Mouse (Mus musculus) right cerebral cortex, adult 2 months (tissue): Measurements from ENCODE around the gene Rab7b.

Experiments used
- DNase-seq, 2 experiments: peaks; one replicate each; pipeline ENCODE4 v3.0.0; 2021 to 2022; ENCODE audit warnings: low spot score in 2 of 2

Gene Rab7b

DNA sequence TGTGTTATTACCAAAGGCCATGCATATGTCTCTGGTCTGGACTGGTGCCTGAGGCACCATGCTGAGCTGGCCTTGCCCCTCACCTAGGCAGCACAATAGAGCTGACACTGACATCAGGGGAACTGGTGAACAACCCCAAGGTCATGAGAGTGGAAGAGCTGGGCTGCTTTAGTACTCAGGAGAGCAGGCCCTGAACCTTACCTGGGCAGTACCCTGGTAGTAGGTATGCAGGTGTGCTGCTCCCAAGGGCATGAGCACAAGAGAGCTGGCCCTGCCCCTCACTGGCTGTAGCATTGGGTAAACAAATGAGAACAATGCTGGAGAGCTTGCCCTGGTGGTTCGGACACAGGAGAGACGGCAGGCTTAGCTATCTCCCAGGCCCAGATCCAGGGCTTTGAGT, 6.8 kb downstream of the Rab7b start:
- no peak for DNase-seq

- DNase-seq: no peak
These were observed 7.8 kb downstream of the Rab7b start for GRCm38 (mm10) chr1:131696325-131696724.

DNA sequence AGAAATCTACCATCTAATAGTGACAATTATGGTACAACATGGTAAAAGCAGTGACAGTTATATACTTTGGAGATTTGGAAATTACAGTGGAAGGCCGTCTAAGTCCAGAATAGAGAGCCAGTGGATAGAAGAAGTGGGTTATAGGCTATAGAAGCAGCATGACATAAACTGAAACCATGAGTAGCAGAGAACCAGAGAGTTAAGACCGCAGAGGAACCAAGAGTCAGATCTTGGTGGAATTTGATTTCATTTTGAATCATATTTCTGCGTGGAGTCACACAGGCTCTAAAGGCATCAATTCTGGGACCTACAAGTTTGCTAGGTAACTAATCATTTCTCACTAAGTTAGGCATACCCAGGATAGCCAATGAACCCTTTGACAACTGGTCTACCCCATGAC, 10.3 kb downstream of the Rab7b start:
- DNase-seq: no peak

DNA sequence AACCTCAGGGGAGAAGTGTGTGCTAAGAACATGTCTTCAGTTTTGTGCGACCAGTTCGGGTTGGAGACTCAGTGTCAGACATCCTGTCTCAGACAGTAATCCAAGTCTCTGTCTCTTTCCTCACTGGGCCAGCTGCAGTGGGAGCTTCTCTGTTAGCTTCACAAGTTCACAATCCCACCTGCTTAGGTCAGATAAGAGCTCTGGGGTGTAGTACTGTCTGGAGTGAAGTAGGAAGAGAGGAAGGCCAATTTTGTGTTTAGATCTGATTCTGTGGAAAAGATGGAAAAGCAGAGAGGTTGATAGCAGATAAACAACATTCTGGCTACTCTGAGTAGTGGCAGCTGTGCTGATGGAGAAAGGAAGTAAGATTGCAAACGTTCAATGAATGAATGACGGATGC, 11.1 kb downstream of the Rab7b start:
- DNase-seq: no peak

GRCm38 (mm10) chr1:131700447-131700846, 12.0 kb downstream of the Rab7b start:
- no peak for DNase-seq

DNA sequence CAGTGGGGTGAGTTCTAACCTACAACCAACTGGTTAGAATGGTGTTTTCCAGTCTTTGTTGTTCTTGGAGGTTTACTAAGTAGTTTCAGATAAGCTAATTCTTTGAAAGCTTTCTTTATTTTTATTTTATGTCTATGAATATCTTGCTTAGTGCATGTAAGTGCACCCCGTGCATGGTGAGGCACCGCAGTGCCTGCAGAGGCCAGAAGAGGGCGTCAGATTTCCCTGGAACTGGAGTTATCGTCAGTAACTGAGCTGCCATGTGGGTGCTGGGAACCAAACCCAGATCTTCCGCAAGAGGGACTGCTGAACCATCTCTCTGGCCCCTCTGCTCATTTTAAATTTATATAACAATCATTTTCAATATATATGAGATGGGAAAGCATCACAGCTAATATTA, 12.9 kb downstream of the Rab7b start:
- no peak for DNase-seq

DNA sequence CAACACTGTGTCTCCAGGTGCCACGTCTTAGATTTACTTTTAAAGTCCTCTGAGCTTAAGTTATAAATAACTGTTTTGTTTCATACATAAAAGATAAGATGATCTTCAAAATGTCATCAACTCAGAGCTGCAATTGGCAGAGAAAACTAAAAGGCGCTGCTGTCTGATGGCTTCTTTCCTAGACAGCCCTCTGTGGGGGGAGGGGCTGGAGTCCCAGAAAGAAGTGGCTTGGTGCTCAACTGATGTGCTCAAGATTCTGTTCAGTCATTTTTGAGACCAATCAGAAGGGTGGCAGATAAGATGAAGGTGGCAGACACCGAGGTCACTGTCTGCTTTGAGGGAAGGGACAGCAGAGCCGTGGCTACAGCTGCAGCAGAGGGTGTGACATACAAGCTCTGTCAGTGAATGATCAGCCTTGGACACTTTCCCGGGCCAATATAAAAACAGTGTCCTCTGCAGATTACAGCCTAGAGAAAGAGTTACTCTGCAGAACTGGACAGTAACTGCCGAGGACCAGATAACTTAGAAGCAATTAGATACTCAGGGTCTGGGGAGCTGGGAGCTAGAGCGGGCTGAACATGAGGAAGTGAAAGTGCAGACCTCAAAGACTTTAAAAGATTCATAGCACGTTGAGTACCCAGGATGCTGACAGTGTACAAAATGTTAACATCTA, 13.7 kb downstream of the Rab7b start:
- DNase-seq: no peak

DNA sequence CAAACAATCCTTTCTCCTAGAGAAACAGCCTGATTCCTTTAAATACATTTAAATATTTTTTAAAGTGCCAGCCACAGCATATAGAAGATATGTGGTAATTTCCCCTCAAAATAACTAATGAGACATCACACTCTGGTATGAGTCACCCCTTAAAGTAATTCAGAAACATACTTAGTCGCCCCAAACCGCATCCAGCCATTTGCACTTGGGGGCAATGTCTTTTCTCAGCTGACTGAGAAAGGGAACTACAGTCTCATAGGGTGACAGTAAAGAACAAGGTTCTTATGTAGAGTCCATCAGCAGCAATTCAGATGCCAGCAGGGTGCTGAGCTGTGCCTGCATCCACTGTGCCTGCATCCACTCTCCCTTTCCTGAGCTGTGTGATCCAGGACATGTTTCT, 15.0 kb downstream of the Rab7b start:
- no peak for DNase-seq

DNA sequence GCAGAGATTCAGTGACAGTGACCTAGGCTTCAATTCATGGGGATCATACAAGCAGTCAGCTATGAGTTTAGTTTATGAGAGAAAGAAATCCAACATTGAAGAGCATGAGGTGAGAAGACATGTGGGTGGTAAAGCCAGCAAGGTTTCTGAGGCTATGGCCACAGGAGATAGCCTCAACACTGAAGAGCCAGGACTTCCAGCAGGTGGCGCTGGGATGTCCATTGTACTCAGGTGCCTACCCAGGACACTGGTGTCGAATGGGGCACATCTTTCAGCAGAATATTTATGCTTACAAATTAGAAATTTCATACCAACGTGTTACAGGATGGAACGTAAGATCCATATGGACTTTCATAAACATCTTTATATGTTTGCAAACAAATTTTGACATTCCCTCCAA, 19.8 kb downstream of the Rab7b start:
- peak; percentile 51 to 58 for DNase-seq

- no peak for DNase-seq
These were observed 23.0 kb downstream of the Rab7b start for GRCm38 (mm10) chr1:131711518-131711917.

GRCm38 (mm10) chr1:131712386-131712785, 23.9 kb downstream of the Rab7b start:
- peak; percentile 88 to 95 for DNase-seq

GRCm38 (mm10) chr1:131714388-131715337, 26.2 kb downstream of the Rab7b start:
- DNase-seq: no peak

- no peak for DNase-seq
These were observed 30.6 kb downstream of the Rab7b start for GRCm38 (mm10) chr1:131718952-131719694.

DNA sequence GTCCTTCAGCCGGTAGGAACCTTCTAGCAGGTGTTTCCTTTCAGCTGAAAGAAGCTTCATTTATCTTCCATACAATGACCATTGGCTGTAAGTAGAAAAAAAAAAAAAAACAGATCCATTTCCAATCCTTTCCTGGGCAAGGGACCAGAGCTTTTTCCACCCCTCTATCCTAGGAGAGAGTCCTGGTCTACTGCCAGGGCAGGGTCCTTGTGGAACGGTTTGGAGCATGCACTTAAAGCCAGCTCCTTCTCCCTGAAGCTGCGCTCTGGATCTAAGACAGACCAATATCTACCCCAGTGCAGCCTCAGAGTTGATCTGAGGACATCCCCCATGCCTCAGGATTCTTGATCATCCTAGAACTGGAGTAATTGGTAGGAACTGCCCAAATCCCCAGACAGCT, 33.5 kb downstream of the Rab7b start:
- DNase-seq: no peak

- no peak for DNase-seq
These were observed 35.1 kb downstream of the Rab7b start for GRCm38 (mm10) chr1:131723549-131723948.

- no peak for DNase-seq
These were observed 38.1 kb downstream of the Rab7b start for GRCm38 (mm10) chr1:131726586-131726985.

GRCm38 (mm10) chr1:131730639-131731437, 42.3 kb downstream of the Rab7b start:
- DNase-seq: no peak

GRCm38 (mm10) chr1:131733474-131734180, 45.1 kb downstream of the Rab7b start:
- DNase-seq: no peak

DNA sequence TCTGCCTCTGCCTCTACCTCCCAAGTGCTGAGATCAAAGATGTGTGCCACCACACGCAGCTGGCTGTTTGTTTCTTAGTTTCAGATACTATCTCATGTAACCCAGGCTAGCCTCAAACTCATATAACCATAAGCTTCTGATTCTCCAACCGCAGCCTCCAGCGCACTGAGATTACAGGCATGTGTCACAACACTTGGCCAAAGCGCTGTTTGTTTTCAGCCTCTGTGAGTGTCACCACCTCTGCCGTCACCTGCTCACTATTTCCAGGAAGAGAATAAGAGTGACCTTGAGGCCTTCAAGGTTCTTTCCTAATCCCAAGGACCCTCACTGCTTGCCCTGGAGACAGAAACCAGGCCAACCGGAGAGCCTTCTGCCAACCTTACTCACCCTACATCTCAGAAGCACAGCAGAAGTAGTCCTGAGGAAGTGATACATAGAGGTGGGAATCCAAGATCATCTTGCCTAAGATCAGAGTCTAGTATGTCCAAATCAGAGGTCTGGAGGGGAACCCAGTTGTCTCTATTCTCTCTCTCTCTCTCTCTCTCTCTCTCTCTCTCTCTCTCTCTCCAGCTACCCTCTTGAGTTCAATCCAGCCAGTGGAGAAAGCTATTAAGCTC, 46.3 kb downstream of the Rab7b start:
- DNase-seq: no peak

DNA sequence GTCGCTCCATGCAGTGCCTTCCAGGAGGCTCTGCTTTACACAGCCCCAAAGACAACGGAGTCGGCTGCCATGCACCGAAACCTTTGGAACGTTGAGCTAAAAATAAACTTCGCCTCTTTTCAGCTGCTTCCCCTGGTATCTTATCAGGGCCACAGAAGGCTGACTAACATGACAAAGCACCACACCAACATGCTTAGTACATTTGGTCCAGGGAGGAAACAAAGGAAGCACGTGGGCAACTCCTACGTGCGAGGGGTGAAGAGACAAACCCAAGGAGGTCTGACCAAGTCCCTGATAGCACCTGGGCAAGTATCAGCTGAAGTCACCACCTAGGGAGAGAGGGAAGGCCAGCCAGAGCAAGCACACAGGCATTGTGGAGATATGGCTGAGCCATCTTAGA, 48.0 kb downstream of the Rab7b start:
- DNase-seq: no peak
